Mouse (Mus musculus) bone marrow, adult 2 months (tissue): Measurements from ENCODE around the gene Upk1b. TPM values are rescaled to one million over a fixed set of nuclear protein-coding genes. Genes with fewer than 3 reads are reported as not detected.

ENCODE experiments used
- H3K27ac ChIP-seq: fragments of 200-500 bp; 2 replicates; pipeline ENCODE4 v1.5.1; 2012; ENCODE audit warnings: low read depth, mild to moderate bottlenecking, control low read depth, inconsistent platforms, low read length; ENCODE audit not compliant: control insufficient read depth, poor library complexity, insufficient read depth
- H3K4me1 ChIP-seq: fragments of 200-500 bp; 2 replicates; pipeline ENCODE4 v1.6.1; 2011; ENCODE audit warnings: low read length; ENCODE audit not compliant: control insufficient read depth, insufficient read depth
- H3K4me3 ChIP-seq: fragments of 200-500 bp; replicated peaks from 2 replicates; pipeline ENCODE3; 2011; ENCODE audit warnings: mild to moderate bottlenecking, low read depth, low read length, control low read depth; ENCODE audit not compliant: control insufficient read depth
- CTCF ChIP-seq: fragments of 200-500 bp; IDR thresholded peaks from 2 replicates; pipeline ENCODE4 v1.5.1; 2011; ENCODE audit warnings: low read length, control low read depth; ENCODE audit not compliant: control insufficient read depth, insufficient read depth
- POLR2A ChIP-seq: fragments of 200-500 bp; IDR thresholded peaks from 2 replicates; pipeline ENCODE4 v1.6.1; 2011; ENCODE audit warnings: low read depth, mild to moderate bottlenecking, control low read depth, low read length, borderline replicate concordance; ENCODE audit not compliant: control insufficient read depth
- WGBS: fragments of 180-500 bp; shearing (Covaris S2); methylation state at CpG from one replicate; pipeline ENCODE4 v1.1.7; 2018; 5-methylcytosine and 5-hydroxymethylcytosine counted together
- polyA plus RNA-seq: library from polyadenylated mRNA; stranded (reverse); fragments of >200 nt; gene quantifications from 2 replicates; pipeline ENCODE4 v1.2.4, GENCODE M21; 2011; ENCODE audit warnings: low replicate concordance; ENCODE audit not compliant: missing spikeins, insufficient read depth, insufficient read length

Gene Upk1b
- polyA plus RNA-seq, 1 experiment, result not detected

DNA sequence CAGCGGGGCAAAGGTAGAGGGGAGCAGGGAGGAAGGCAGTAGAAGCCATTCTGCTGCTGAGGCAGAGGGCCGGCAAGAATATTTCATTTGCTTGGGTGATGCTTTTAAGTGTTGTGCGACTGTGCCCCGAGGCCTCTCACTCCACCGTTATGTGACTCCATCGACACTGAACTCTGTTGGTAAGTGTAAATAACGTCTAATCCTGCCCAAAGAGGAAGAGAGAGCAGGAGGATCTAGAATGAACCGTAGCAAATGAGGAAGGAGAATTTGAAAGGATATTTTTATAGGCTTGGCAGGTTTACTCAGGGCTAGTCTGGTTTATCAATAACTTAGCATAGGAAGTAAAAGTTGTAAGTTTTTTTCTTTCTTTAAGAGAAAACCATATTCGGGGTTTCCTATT is 30.6 kb downstream of the Upk1b start:
- TF ChIP-seq CTCF (no peak), POLR2A (no peak)
- peaks cover 2% of the 10 kb centered on the region for H3K4me1 ChIP-seq
- no peak overlapping the region for H3K27ac ChIP-seq
- 30% methylated on average over 9 of the region's 9 CpGs for WGBS
- no peak overlapping the region for H3K4me3 ChIP-seq

DNA sequence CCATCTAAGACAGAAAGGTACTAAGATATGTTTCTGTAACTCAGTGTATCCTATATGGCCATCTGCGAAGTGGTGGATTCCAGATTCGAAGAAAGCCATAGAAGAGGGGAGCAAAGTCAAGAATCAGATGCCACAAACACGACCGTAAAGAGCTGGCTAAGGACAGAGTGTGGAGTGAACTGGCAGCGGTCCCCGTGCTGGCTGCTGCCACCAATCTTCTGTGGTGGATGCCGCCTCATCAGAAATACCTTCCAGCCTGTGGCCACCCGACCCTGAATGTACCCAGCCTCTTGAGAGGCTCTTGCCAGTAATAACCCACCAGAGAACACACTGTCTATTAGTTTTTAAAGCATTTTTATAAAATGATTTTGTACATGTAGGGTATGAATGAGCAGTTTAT is 31.7 kb downstream of the Upk1b start:
- WGBS, result 88% methylated on average over 8 of the region's 8 CpGs
- H3K4me1 ChIP-seq, result peaks cover 2% of the 10 kb centered on the region; the same call in 1 of the 2 replicates
- no peak overlapping the region for H3K4me3 ChIP-seq
- no peak for TF ChIP-seq POLR2A
- TF ChIP-seq CTCF, result no peak
- H3K27ac ChIP-seq, result no peak overlapping the region

DNA sequence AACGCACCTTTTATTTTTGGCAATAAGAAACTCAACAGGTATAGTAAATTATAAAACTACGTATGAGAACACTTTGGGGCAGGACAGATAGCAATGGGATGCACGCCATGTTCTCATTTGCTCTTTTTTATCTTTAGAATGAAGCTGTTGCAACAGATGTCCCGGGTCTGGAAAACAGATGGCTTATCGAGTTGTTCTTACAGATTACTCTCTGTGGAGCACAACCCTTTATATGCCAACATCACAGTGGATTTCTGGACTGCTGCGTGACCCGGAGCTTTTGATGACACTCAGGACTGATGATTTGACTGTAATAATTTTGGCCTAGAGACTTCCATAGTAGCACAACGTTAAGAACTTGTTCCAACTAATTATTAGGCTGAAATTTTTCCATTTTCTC is 32.4 kb downstream of the Upk1b start:
- H3K27ac ChIP-seq, result no peak overlapping the region
- peaks cover 2% of the 10 kb centered on the region; the same call in 1 of the 2 replicates for H3K4me1 ChIP-seq
- WGBS, result 72% methylated on average over 8 of the region's 8 CpGs
- H3K4me3 ChIP-seq, result no peak overlapping the region
- TF ChIP-seq POLR2A (no peak), CTCF (no peak)

DNA sequence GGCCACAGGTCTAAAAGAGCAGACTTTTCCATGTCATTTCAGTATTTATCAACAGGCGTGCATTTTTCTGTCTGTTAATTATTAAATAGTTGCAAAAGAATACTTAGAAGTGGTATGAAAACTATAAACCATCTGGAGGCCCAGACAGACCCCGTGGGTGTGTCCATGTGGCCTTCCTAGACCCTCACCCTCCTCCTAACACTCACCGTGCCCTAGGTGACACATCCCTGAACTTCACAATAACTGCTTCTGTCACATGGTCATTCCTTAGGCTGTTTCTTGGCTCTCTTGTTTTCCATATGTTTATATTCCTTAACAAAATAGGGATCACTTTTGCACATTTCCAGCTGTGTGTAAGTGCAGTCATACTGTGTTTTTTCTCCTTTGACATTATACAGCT is 33.5 kb downstream of the Upk1b start:
- H3K4me3 ChIP-seq, result no peak overlapping the region
- H3K4me1 ChIP-seq, result peaks cover 2% of the 10 kb centered on the region; the same call in 1 of the 2 replicates
- no peak overlapping the region for H3K27ac ChIP-seq
- WGBS, result 61% methylated on average over 3 of the region's 3 CpGs
- TF ChIP-seq POLR2A, result no peak
- TF ChIP-seq CTCF, result no peak

DNA sequence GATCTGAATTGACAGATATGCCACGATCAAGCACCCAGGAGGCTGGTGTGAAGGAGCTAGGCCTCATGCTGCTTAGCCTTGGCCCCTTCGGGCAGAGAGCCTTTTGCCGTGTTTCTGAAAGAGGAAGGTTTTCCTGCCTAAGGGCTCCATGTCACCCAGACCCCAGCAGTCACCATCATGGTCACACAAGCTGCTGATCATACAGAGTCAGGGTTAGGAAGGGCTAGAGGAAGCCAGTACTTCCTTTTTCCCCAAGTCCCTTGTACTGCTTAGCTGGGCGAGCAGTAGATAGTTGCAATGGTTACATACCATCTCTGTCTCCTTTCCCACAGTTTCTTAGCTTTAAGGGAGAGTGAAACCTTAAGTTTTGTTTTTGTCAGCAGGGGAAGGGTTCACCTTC is 36.6 kb downstream of the Upk1b start:
- H3K27ac ChIP-seq, result no peak overlapping the region
- TF ChIP-seq CTCF, result no peak
- no peak for TF ChIP-seq POLR2A
- 23% methylated on average over 4 of the region's 4 CpGs for WGBS
- H3K4me1 ChIP-seq, result peaks cover 2% of the 10 kb centered on the region; the same call in 1 of the 2 replicates
- no peak overlapping the region for H3K4me3 ChIP-seq

DNA sequence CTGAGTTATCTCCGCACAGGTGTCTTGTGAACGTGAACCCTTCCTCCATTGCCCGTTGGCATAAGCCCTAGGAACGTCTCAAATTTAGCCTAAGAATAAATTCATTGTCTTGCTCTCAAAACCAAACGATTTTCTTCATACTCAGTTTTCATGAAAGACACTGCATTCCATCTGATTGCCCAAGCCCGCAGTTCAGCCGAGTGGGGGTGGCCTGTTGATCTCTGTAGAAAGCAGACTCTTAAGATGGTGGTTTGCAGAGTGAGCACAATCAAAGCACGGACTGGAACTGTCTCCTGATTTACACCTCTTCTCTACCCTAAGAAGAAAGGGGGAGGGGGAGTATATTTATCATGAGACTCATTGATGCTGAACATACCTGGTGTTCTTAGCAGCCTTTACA is 37.7 kb downstream of the Upk1b start:
- Histone ChIP-seq H3K4me1 (peaks cover 2% of the 10 kb centered on the region; the same call in 1 of the 2 replicates), H3K4me3 (no peak overlapping the region), H3K27ac (no peak overlapping the region)
- TF ChIP-seq CTCF (no peak), POLR2A (no peak)
- 84% methylated on average over 8 of the region's 8 CpGs for WGBS

DNA sequence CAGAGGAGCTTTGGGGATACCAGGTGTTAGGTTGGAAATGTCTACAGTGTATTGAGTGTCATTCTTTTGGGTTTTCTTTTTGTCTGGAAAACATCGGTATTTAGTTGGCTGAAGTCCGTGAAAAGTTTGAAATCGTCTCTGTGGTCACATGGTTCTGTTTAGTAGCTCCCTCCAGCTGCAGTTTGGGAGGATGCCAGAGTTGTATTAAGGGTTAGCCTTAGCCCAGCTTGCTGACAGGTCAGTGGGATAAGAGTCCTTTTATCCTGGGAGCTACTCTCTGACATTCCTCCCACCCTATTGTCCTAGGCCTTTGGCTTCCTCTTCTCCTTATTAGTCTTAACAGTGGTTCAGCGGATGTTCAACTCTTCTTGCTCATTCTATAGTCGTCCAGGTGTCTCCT is 38.2 kb downstream of the Upk1b start:
- no peak overlapping the region for H3K4me3 ChIP-seq
- TF ChIP-seq CTCF (no peak), POLR2A (no peak)
- peaks cover 2% of the 10 kb centered on the region; the same call in 1 of the 2 replicates for H3K4me1 ChIP-seq
- WGBS, result 75% methylated on average over 5 of the region's 5 CpGs
- H3K27ac ChIP-seq, result no peak overlapping the region

DNA sequence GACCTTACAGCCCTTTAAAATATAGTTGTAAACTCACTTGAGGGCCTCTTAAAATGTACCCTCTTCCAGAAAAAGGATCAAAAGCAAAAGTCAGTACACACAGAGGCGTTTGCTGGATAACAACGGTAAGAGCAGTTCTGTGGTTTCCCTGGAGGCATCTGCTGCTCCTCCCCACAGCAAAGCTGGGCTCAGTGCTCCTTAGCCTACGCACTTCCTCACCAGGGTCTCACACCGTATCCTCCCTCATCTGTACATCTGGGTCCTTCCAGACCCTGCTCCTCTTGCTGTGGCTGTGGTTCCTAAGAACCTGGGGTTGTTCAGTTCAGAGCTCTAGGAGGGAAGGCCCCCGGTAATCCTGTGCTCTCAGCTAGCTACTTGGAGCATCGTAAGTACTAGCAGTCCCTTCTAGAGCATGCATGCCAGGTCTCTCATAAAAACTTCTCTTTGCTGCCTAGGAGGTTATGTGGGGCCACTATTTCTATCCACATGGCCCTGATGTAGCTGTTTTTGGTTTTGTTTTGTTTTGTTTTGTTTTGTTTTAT is 39.2 kb downstream of the Upk1b start:
- TF ChIP-seq POLR2A, result no peak
- no peak for TF ChIP-seq CTCF
- Histone ChIP-seq H3K4me1 (peaks cover 2% of the 10 kb centered on the region; the same call in 1 of the 2 replicates), H3K4me3 (no peak overlapping the region), H3K27ac (no peak overlapping the region)
- 19% methylated on average over 6 of the region's 6 CpGs for WGBS

DNA sequence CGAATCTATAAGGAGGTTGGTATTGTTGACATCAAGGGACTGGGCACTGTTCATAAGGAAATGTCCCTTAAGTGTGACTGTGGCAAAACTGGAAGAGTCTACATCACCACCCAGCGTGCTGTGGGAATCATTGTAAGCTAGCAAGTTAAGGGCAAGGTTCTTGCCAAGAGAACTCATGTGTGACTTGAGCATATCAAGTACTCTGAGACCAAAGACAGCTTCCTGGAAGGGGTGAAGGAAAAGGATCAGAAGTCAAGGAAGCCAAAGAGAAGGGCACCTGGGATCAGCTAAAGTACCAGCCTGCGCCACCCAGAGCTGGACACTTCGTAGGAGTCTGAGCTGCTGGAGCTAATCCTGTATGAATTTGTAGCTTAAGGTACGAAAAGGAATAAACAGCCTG is 39.9 kb downstream of the Upk1b start:
- 74% methylated on average over 5 of the region's 5 CpGs for WGBS
- TF ChIP-seq POLR2A (no peak), CTCF (no peak)
- Histone ChIP-seq H3K27ac (no peak overlapping the region), H3K4me3 (no peak overlapping the region), H3K4me1 (peaks cover 2% of the 10 kb centered on the region; the same call in 1 of the 2 replicates)
